Mouse (Mus musculus): ENCODE data around the gene Fbxl18.
"Not testable (repeated sequence)": the region's sequence is repeated elsewhere in the genome, so short reads cannot be mapped to it uniquely, and the experiment has no call there.

Fbxl18 gene

GRCm38 (mm10) chr5:142871765-142872164 lies 23.5 kb downstream of the Fbxl18 start:
- DNase-seq (ENCODE audit: low spot score), result no peak

GRCm38 (mm10) chr5:142869463-142869862 lies 25.8 kb downstream of the Fbxl18 start:
- DNase-seq (ENCODE audit: low spot score), result no peak

DNA sequence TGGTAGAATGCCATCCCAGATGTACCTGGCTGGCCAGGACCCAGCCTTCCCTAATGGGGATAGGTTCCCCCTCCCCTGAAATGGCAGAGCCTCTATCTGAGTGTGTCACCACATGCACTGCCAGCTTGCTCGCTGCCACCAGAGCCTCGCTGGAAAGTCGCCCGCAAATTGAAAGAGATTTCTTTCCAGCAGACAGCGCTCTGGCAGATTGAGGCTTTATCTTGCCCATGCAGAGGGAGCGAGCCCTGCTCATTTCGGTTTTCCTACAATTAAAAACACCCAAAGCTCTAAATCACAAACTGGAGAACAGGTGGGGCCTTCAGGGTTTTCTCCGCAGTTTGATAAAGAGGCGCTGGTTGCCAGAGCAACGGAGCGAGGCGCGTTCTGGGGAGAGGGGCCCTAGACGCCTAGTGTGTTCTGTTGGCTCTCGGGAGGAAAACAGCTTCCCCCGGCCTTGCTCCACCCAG lies 37.4 kb downstream of the Fbxl18 start:
- DNase-seq (ENCODE audit: low spot score), result no peak

GRCm38 (mm10) chr5:142856408-142856807 lies 38.8 kb downstream of the Fbxl18 start:
- no peak for DNase-seq (ENCODE audit: low spot score)

GRCm38 (mm10) chr5:142854877-142855276 lies 40.3 kb downstream of the Fbxl18 start:
- no peak for DNase-seq (ENCODE audit: low spot score)

DNA sequence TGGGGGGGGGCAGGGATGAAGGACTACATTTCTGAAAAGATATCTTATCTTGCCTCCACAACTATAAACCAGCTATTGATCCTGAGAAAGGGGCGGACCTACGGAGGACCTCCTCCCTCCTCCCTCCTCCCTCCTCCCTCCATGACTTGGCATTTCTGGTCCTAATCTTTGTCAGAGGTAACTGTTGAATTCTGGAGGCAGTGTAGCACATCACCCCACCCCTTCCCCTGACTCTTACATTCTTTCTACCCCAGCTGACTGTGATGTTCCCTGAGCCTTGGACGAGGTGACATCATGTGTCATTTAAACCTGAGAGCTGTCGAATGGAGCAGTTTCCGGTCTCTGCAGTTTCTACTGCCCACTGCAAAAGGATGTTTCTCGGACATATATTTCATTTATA lies 41.6 kb downstream of the Fbxl18 start:
- DNase-seq (ENCODE audit: low spot score), result no peak

GRCm38 (mm10) chr5:142851681-142852049 lies 43.6 kb downstream of the Fbxl18 start:
- no peak for DNase-seq (ENCODE audit: low spot score)

DNA sequence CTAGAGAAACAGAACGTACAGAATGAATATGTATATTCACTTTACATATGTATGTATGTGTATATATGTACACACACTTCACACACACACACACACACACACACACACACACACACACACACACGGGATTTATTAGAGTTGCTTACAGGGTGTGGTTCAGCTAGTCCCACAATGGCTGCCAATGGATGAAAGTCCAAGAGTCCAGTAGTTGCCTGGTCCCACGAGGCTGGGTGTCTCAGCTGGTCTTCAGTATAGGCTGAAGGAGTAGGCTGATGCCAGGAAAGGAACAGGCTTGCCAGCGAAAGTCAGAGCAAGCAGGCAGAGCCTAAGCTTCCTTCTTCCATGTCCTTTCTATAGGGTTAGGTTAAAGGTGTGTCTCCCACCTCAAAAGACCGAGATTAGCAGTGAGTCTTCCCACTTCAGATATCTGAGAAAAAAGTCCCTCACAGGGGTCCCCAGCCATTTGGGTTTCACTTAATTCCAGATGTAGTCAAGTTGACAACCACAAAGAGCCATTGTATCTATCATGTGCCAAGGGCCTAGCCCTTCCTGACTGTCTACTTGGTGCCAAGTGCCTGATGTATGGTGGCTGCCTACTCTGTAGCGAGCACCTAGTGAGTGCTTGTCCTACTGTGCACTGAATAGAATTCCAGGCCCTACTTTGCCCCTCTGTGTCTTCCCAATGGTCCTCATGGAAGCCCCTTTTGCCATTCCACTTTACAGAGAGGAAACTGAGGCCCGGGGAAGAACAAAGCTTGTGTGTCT lies 44.1 kb downstream of the Fbxl18 start:
- DNase-seq (ENCODE audit: low spot score), result no peak

DNA sequence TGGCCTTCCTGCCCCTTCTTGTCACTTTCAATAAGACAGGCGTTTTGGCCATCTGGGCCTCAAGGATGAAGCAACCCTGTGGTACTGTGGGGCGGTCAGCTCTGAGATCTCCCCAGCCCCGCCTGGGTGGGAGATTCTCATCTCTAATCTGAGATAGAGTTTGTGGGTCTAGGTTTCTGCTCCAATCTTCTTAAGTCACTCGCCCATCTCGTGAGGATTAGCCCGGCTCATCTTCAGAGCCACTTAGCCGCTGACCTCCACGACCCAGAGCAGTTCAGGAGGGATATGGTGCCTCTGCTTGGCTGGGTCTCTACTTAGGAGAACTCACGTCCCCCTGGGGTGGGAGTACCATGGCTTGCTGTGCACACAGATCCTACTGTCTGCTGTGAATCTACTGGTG lies 44.7 kb downstream of the Fbxl18 start:
- DNase-seq (ENCODE audit: low spot score), result no peak

DNA sequence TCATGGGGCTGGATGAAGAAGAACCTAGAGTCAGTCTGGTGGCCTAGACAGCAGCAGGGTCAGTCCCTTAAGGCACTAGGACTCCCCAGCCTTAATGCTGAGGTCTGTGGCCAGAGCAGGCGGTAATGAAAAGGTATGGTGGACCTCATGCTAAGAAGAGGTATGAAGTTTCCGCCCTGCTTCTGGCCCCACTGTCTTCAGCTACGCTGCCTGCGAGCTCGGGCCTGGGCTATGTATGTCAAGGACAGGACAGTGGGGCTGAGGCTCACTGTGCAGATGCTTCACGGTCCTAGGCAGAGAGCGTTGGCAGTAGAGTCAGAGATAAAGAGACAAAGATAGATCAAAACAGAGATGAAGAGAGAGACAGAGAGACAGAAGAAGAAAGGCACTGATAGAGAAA lies 46.3 kb downstream of the Fbxl18 start:
- DNase-seq (ENCODE audit: low spot score), result no peak

DNA sequence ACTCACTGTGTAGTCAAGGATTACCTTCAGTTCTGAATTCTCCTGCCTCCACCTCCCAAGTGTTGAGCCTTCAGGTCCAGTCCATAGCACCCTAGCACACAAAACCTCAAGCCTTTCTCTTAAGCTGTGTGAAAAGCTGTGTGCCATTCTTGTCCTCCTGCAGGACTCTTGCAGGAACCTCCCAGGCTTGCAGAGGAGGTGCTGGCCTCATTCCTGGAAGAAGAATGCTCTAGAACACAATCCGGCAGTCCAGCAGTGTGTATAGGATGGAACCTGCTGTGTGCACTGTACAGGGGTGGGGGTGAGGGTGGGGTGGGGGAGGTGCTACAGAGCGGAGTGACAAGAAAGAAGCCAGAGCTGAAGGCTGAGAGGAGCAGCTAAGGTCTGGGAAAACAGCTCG lies 47.1 kb downstream of the Fbxl18 start:
- DNase-seq (ENCODE audit: low spot score), result no peak

DNA sequence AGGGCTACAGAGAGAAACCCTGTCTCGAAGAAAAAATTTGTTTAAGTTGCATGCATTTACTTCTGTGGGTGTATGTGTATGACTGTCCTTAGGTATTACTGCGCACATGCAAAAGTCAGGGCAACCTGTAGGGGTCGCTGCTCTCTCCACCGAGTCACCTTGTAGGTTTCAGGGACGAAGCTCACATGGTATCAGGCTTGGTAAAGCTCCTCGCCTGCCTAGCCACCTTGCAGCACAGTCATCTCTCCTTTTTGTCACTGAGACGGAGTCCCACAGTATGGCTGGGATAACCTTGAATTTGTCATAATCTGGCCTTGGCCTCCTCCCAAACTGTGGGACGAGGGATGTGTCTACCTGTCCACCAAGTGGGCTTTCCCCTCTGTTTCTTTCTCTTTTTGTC lies 50.8 kb downstream of the Fbxl18 start:
- DNase-seq (ENCODE audit: low spot score), result no peak

DNA sequence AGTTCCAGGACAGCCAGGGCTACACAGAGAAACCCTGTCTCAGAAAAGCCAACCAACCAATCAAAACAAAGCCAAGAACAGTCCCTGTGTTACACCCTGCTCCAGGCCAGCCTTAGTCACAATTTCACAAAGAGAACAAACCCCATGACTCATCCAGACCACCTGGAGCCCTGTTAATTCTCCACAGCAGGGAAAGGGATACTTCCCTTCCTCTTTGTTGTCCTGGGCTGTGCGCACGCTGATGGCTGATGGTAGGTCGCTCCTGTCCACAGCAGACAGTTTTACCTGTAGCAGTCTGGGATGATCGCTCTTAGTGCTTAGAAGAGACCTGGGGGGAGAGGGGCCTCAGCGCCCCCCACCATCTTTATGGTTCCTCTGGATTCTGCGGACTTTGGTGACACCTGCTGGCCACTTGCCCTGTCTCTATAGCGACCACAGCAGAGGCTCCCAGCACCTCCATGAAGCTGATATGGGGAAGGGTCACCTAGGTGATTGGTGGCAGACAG lies 53.0 kb downstream of the Fbxl18 start:
- DNase-seq (ENCODE audit: low spot score), result peak; percentile 28

GRCm38 (mm10) chr5:142841372-142842136 lies 53.7 kb downstream of the Fbxl18 start:
- no peak for DNase-seq (ENCODE audit: low spot score)

DNA sequence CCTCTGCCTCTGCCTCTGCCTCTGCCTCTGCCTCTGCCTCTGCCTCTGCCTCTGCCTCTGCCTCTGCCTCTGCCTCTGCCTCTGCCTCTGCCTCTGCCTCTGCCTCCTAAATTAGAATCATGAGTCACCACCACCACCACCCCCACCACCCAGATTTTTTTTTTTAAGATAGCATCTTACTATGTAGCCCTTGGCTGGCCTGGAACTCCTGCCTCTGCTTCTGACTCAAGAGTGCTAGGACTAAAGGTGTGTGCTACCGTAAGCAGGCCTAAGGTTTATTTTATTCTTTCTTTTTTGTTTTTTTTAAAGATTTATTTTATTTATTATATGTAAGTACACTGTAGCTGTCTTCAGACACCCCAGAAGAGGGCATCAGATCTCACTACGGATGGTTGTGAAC lies 57.8 kb downstream of the Fbxl18 start:
- not testable (repeated sequence) for DNase-seq (ENCODE audit: low spot score)

DNA sequence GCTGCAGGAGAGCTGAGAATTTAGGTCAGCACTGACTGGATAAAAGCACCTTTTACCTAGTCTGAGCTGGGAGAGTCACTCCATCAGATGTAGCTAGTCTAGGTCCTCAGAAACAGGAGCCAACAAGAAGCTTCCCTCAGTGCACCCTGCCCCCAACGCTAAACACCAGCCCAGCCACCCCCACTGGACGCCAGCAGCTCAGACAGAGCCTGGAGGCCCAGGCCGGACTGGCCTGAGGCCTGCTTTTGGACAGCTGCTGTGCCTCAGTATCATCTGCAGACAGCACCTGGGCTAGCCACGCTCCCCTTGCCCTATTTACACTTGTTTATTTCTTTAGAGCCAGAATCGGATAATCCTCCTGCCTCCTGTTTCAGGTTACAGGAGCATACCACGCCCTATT lies 58.3 kb downstream of the Fbxl18 start:
- no peak for DNase-seq (ENCODE audit: low spot score)

GRCm38 (mm10) chr5:142833646-142834438 lies 61.4 kb downstream of the Fbxl18 start:
- DNase-seq (ENCODE audit: low spot score), result no peak

DNA sequence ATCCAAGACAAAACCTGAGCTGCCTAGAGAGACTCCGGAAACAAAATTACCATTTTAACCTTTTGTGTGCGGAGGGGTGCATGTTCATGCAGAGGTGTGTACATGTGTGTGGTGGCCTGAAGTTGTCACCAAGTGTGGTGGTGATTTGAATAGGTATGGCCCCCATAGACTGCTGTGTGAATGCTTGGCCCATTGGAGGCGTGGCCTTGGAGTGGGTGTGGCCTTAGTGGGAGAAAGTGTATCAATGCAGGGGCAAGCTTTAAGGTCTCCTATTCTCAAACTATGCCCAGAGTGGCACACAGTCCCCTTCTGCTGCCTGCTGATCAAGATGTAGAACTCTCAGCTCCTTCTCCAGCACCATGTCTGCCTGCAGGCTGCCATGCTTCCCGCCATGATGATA lies 69.1 kb downstream of the Fbxl18 start:
- DNase-seq (ENCODE audit: low spot score), result no peak

DNA sequence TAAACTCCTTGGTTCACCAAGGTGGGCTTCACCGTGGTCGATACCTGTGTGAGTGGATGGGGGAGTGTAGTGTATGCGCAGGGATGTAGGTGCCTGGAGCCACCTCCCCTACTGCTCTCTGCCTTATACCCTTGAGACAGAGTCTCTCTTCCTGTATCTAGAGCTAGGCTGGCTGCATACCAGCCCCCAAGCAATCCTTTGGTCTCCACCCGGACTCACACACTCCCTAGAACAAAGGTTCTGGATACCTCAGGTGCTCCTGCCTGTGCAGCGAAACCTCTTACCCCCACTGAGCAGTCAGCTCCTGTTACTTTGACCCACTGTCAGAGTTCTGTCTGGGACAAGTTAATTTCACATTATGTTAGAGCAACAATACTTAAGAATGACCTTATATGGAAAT lies 69.6 kb downstream of the Fbxl18 start:
- no peak for DNase-seq (ENCODE audit: low spot score)

GRCm38 (mm10) chr5:142824091-142824490 lies 71.1 kb downstream of the Fbxl18 start:
- peak; percentile 18 for DNase-seq (ENCODE audit: low spot score)

DNA sequence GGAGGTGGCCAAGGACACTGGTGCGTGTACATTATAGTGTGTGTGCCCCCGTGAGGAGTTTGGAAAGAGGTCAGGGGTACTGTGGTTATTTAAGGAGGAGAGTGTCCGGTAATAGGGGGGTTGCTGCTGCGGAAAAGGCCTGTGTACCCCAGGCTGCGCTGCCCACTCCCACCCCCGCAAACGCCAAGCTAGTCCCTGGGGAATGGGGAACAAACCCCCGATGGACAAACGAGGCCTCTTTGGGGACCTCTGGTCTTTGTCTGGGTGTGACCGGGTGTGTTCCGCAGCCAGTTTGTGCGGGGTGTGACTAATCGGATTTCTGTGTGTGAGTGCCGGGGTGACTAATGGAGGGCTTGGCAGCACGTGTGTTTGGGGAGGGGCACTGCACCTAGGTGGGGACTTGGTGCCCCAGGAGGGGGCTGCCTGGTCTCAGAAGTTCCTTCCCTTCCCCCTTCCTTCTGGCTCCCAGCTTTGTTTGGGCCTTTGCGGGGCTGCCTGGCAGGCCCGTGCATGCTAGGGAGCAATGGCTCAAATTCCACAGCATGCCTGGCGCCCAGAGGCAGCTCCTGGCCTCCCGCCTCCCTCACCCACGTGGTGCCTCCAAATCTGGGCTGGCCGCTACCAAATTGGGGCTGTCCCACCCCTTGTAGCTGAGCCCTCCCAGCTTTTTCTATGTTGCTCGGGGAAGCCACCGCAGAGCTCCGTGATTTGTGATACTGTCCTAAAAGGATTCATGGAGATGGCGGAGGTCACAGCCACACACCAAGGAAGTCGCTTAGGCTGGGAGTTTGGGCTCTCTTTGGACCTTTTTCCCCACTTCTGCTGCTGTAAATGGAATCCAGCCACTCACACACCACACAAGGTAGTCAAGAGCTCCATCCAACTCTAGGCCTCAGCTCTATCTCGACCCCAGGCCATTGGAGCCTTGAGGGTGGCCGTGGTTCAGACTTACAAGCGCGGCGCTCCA lies 71.8 kb downstream of the Fbxl18 start:
- DNase-seq (ENCODE audit: low spot score), result peak; percentile 90

All from ovary, postnatal 36 days (tissue).